Mouse (Mus musculus): ENCODE measurements around the gene Rassf4.

The Rassf4 gene

GRCm38 (mm10) chr6:116672349-116672748 lies 1.4 kb downstream of the Rassf4 start:
- no peak for DNase-seq (ENCODE audit: inconsistent age in 2 of 2, low spot score in 1 of 2)

GRCm38 (mm10) chr6:116671768-116672167 lies 2.0 kb downstream of the Rassf4 start:
- no peak for DNase-seq (ENCODE audit: inconsistent age in 2 of 2, low spot score in 1 of 2)

GRCm38 (mm10) chr6:116671031-116671430 lies 2.7 kb downstream of the Rassf4 start:
- DNase-seq (ENCODE audit: inconsistent age in 2 of 2, low spot score in 1 of 2): no peak

GRCm38 (mm10) chr6:116670144-116670543 lies 3.6 kb downstream of the Rassf4 start:
- DNase-seq (ENCODE audit: inconsistent age in 2 of 2, low spot score in 1 of 2): no peak

- DNase-seq (ENCODE audit: inconsistent age in 2 of 2, low spot score in 1 of 2): no peak
These were observed 4.9 kb downstream of the Rassf4 start for GRCm38 (mm10) chr6:116668682-116669470.

- DNase-seq (ENCODE audit: inconsistent age in 2 of 2, low spot score in 1 of 2): no peak
These were observed 6.4 kb downstream of the Rassf4 start for GRCm38 (mm10) chr6:116667382-116667781.

GRCm38 (mm10) chr6:116666892-116667291 lies 6.9 kb downstream of the Rassf4 start:
- DNase-seq (ENCODE audit: inconsistent age in 2 of 2, low spot score in 1 of 2): no peak

- no peak for DNase-seq (ENCODE audit: inconsistent age in 2 of 2, low spot score in 1 of 2)
These were observed 7.5 kb downstream of the Rassf4 start for GRCm38 (mm10) chr6:116666085-116666750.

- DNase-seq (ENCODE audit: inconsistent age in 2 of 2, low spot score in 1 of 2): no peak
These were observed 8.9 kb downstream of the Rassf4 start for GRCm38 (mm10) chr6:116664830-116665229.

GRCm38 (mm10) chr6:116664031-116664430 lies 9.7 kb downstream of the Rassf4 start:
- DNase-seq (ENCODE audit: inconsistent age in 2 of 2, low spot score in 1 of 2): no peak

GRCm38 (mm10) chr6:116663364-116663763 lies 10.4 kb downstream of the Rassf4 start:
- DNase-seq (ENCODE audit: inconsistent age in 2 of 2, low spot score in 1 of 2): no peak

- peak in 1 of 2 experiments; percentile 79 for DNase-seq (ENCODE audit: inconsistent age in 2 of 2, low spot score in 1 of 2)
These were observed 19.9 kb downstream of the Rassf4 start for GRCm38 (mm10) chr6:116653684-116654454.

GRCm38 (mm10) chr6:116653191-116653590 lies 20.6 kb downstream of the Rassf4 start:
- no peak for DNase-seq (ENCODE audit: inconsistent age in 2 of 2, low spot score in 1 of 2)

GRCm38 (mm10) chr6:116651437-116652118 lies 22.2 kb downstream of the Rassf4 start:
- DNase-seq (ENCODE audit: inconsistent age in 2 of 2, low spot score in 1 of 2): peak; percentile 33 to 58

- peak; percentile 44 to 82 for DNase-seq (ENCODE audit: inconsistent age in 2 of 2, low spot score in 1 of 2)
These were observed 23.3 kb downstream of the Rassf4 start, which contains the start of gene Depp1 for GRCm38 (mm10) chr6:116650406-116650805. Gene Depp1 (plus strand): TSS chr6:116650609.

GRCm38 (mm10) chr6:116649811-116650210 lies 23.9 kb downstream of the Rassf4 start:
- DNase-seq (ENCODE audit: inconsistent age in 2 of 2, low spot score in 1 of 2): no peak

- peak; percentile 52 to 56 for DNase-seq (ENCODE audit: inconsistent age in 2 of 2, low spot score in 1 of 2)
These were observed 26.0 kb downstream of the Rassf4 start for GRCm38 (mm10) chr6:116647763-116648162.

GRCm38 (mm10) chr6:116644335-116644734 lies 29.4 kb downstream of the Rassf4 start:
- no peak for DNase-seq (ENCODE audit: inconsistent age in 2 of 2, low spot score in 1 of 2)

- DNase-seq (ENCODE audit: inconsistent age in 2 of 2, low spot score in 1 of 2): no peak
These were observed 29.9 kb downstream of the Rassf4 start for GRCm38 (mm10) chr6:116643881-116644280.

- no peak for DNase-seq (ENCODE audit: inconsistent age in 2 of 2, low spot score in 1 of 2)
These were observed 30.8 kb downstream of the Rassf4 start for GRCm38 (mm10) chr6:116642942-116643341.

GRCm38 (mm10) chr6:116639663-116640062 lies 34.1 kb downstream of the Rassf4 start:
- DNase-seq (ENCODE audit: inconsistent age in 2 of 2, low spot score in 1 of 2): no peak
